Mouse (Mus musculus) neural tube, embryonic 11.5 days (tissue): ENCODE results near the gene Polr2e. TPM values are rescaled to one million over a fixed set of nuclear protein-coding genes. Genes with fewer than 3 reads are reported as not detected.
A peak's percentile ranks its signal among the peaks of the same experiment; 100 is the strongest.
"Not testable (repeated sequence)": the region's sequence is repeated elsewhere in the genome, so short reads cannot be mapped to it uniquely, and the experiment has no call there.

Experiments used
- ATAC-seq: fragments of 200-750 bp; cut with Nextera tagmentation; 2 replicates; pipeline ENCODE4 v1.8.0; 2017; ENCODE audit warnings: moderate number of reproducible peaks, mild to moderate bottlenecking, moderate TSS enrichment, moderate library complexity; ENCODE audit not compliant: insufficient read depth, low FRiP score, low TSS enrichment
- DNase-seq: peaks from one replicate; pipeline ENCODE4 v3.0.0-alpha.2; 2015; ENCODE audit warnings: low spot score
- H3K27ac ChIP-seq: fragments of 300-500 bp; sonication (generic); 2 replicates; pipeline ENCODE4 v1.5.1; 2014; ENCODE audit warnings: low read depth, mild to moderate bottlenecking, low read length
- H3K27me3 ChIP-seq: fragments of 300-500 bp; sonication (generic); 2 replicates; pipeline ENCODE4 v1.6.1; 2014; ENCODE audit warnings: mild to moderate bottlenecking, low read length, mixed read lengths; ENCODE audit not compliant: control insufficient read depth, insufficient read depth
- H3K36me3 ChIP-seq: fragments of 300-500 bp; sonication (generic); 2 replicates; pipeline ENCODE4 v1.6.1; 2014; ENCODE audit warnings: mild to moderate bottlenecking, low read length, moderate library complexity, mixed read lengths; ENCODE audit not compliant: control insufficient read depth, insufficient read depth
- H3K4me1 ChIP-seq: fragments of 300-500 bp; sonication (generic); 2 replicates; pipeline ENCODE4 v1.6.1; 2014; ENCODE audit warnings: low read length, mixed read lengths; ENCODE audit not compliant: control insufficient read depth, insufficient read depth
- H3K4me2 ChIP-seq: fragments of 300-500 bp; sonication (generic); 2 replicates; pipeline ENCODE4 v1.6.1; 2014; ENCODE audit warnings: low read depth, mild to moderate bottlenecking, moderate library complexity
- H3K4me3 ChIP-seq: fragments of 300-500 bp; sonication (generic); 2 replicates; pipeline ENCODE4 v1.5.1; 2014; ENCODE audit warnings: low read depth, low read length
- H3K9ac ChIP-seq: fragments of 300-500 bp; sonication (generic); 2 replicates; pipeline ENCODE4 v1.6.1; 2014; ENCODE audit warnings: mild to moderate bottlenecking, low read length
- H3K9me3 ChIP-seq: fragments of 300-500 bp; sonication (generic); 2 replicates; pipeline ENCODE4 v1.6.1; 2016; ENCODE audit warnings: low read length; ENCODE audit not compliant: control insufficient read depth
- WGBS: fragments of 180-500 bp; shearing (Covaris S2); extraction: QIAGEN DNeasy Blood & Tissue Kit; methylation state at CpG from one replicate; pipeline ENCODE4 v1.1.7; 2014; 5-methylcytosine and 5-hydroxymethylcytosine counted together
- polyA plus RNA-seq: library from polyadenylated mRNA; unstranded; fragments of >200 nt; fragmentation: Nextera tagmentation; extraction: Ambion mirVana; gene quantifications from 2 replicates; pipeline ENCODE4 v1.2.1, GENCODE M21; 2014

Gene Polr2e
- polyA plus RNA-seq, 1 experiment from 2014 or later: 222 TPM

DNA sequence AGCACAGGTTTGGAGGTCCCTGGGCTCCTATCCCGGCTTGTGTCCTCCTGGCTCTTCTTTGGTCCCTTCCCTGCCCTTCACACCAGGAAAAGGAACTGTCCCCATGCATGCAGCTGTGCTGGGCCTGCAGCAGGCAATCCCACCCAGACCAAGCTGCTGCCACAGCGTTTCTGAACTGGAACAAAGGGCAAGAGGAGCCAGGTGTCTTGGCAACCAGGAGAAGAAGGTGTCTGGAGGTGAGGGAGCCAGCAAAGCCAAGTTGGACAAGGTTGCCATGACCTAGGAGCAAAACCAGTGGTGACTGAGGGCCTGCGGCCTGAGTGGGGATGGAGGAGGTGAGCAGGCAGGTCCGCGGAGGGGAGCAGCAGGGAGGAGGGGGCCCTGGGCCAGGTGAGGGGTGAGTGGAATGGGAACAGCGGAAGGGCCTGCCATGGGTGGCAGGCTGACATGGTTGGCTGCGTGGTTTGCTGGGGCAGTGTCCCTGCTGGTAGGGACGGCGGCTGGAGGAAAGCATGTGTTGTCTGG, 7.5 kb upstream of the Polr2e start, which contains the start of gene Gpx4:
Gene Gpx4 (plus strand): TSS at position 126 of the 525 bp plus-strand sequence.
- Histone ChIP-seq H3K9me3 (no peaks in the 10 kb centered on the region), H3K27me3 (0 out of 2 replicates have a peak, but pooled peaks cover 2% of the 10 kb centered on the region), H3K4me3 (no peak within 1 kb of the TSS), H3K9ac (no peak within 1 kb of the TSS), H3K36me3 (no peaks in the 10 kb centered on the region), H3K27ac (peak within 1 kb of the TSS; percentile 73), H3K4me1 (peaks cover 14% of the 10 kb centered on the region), H3K4me2 (no peak within 1 kb of the TSS)
- no peak for DNase-seq
- no peak for ATAC-seq
- 33% methylated on average over 9 of the region's 9 CpGs for WGBS

DNA sequence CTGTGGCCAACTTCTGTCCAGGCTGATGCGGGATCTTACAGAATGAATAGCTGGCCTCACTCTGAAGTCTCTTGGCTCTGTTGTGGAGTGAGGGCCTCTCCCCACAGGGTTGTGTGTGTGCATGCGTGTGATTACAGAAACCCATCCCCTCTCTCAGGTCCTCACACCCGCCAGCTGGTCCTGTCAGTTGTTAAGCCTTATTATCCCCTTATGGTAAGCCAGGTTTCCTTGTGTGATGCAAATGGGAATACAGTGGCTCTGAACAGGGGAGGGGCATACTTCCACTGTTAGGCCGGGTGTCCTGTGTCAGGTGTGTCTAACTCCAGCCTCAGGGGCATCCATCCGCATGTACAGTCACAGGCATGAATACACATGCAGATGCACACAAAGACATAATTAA, 6.2 kb upstream of the Polr2e start:
- 83% methylated on average over 5 of the region's 5 CpGs for WGBS
- Histone ChIP-seq H3K4me1 (peaks cover 14% of the 10 kb centered on the region), H3K27me3 (0 out of 2 replicates have a peak, but pooled peaks cover 2% of the 10 kb centered on the region), H3K4me3 (no peak overlapping the region), H3K4me2 (no peak overlapping the region), H3K9me3 (no peaks in the 10 kb centered on the region), H3K27ac (no peak overlapping the region), H3K9ac (no peak overlapping the region), H3K36me3 (no peaks in the 10 kb centered on the region)
- no peak for ATAC-seq
- no peak for DNase-seq

DNA sequence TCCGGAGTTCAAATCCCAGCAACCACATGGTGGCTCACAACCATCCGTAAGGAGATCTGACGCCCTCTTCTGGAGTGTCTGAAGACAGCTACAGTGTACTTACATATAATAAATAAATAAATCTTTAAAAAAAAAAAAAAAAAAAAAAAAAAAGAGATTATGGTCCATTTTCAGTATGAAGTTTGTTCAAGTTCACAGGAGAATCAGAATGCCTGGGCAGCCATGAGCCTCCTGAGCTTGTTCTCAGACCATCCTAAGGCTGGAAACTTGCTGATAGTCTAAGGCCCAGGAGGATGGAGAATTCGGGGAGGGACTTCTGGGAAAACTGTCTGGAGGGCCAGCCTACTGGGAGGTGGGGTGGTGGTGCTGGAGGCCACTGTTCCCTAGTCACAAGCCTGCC, 5.8 kb upstream of the Polr2e start:
- not testable (repeated sequence) for H3K9me3 ChIP-seq, DNase-seq, H3K27ac ChIP-seq, H3K4me2 ChIP-seq, H3K27me3 ChIP-seq, H3K4me3 ChIP-seq, ATAC-seq, H3K36me3 ChIP-seq, H3K9ac ChIP-seq
- 67% methylated on average over 2 of the region's 4 CpGs for WGBS
- peaks cover 14% of the 10 kb centered on the region for H3K4me1 ChIP-seq

DNA sequence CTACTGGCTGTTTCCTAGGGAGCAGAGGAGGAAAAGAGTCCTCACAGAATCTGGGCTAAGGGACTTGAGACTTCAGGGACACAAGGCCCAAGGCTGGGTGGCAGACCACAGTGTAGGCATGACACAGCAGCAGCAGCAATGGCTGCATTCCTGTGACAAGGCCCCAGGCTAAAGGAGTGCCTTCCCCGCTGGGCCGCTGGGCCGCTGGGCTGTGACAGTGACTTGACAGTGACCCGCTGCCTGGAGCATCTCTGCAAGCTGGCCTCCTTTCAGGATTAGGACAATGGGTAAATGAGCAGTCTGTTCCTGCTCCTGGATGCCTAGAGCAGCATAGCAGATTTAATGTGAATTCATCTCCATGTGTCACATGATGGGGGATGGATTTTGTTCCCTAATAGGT, 4.5 kb upstream of the Polr2e start:
- peak; percentile 39 for DNase-seq
- no peak overlapping the region for H3K9ac ChIP-seq
- H3K36me3 ChIP-seq: no peaks in the 10 kb centered on the region
- no peak for ATAC-seq
- 0 out of 2 replicates have a peak, but pooled peaks cover 2% of the 10 kb centered on the region for H3K27me3 ChIP-seq
- H3K4me1 ChIP-seq: peaks cover 14% of the 10 kb centered on the region
- no peak overlapping the region for H3K4me3 ChIP-seq
- peak overlapping the region; percentile 36; the same call in 1 of the 2 replicates for H3K27ac ChIP-seq
- WGBS: 33% methylated on average over 4 of the region's 4 CpGs
- no peak overlapping the region for H3K4me2 ChIP-seq
- H3K9me3 ChIP-seq: no peaks in the 10 kb centered on the region

DNA sequence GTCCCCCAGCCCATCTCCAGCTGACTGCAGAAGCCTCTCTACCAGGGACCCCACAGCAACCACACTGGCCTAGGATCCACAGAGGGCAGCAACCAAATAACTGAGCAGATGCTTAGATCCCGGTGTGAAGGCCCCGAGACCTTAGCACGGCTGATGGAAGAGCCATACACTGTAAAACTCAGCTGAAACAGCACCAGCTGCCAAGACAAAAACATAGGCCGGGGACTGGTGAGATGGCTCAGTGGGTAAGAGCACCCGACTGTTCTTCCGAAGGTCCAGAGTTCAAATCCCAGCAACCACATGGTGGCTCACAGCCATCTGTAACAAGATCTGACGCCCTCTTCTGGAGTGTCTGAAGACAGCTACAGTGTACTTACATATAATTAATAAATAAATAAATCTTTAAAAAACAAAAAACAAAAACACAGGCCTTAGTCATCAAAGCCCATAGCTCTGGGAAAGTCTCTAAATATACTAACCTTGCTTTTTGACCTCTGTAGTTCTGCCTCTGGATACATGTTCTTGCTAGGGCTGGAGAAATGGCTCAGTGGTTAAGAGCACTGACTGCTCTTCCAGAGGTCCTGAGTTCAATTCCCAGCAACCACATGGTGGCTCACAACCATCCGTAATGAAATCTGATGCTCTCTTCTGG, 1.9 kb upstream of the Polr2e start:
- Histone ChIP-seq H3K36me3 (peaks cover 11% of the 10 kb centered on the region), H3K4me1 (peaks cover 11% of the 10 kb centered on the region)
- H3K4me2 ChIP-seq, H3K4me3 ChIP-seq, H3K27ac ChIP-seq, DNase-seq, H3K27me3 ChIP-seq, ATAC-seq, H3K9ac ChIP-seq, H3K9me3 ChIP-seq: not testable (repeated sequence)
- WGBS: 85% methylated on average over 8 of the region's 8 CpGs

DNA sequence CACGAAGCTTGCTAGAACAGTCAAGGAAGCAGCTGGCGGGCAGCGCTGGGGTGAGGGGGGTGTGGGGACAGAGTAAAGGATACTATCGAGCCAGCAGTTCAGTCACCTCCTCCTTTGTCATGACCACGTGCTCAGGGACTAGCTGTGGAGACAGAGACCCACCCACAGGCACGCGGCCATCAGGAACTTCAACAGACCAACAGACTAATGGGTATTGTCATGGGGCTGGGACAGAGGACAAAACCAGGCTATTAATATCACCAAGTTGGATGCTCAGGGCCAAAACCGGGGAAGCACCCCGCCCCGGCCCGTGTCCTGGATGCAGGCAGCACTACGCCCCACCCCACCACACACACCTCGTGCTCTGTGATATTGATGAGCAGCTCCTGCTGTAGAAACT, 2.8 kb downstream of the Polr2e start:
- H3K4me1 ChIP-seq: peaks cover 11% of the 10 kb centered on the region
- no peak overlapping the region for H3K9ac ChIP-seq
- H3K27me3 ChIP-seq: no peaks in the 10 kb centered on the region
- no peak overlapping the region for H3K27ac ChIP-seq
- DNase-seq (no peak), ATAC-seq (no peak)
- peaks cover 23% of the 10 kb centered on the region for H3K36me3 ChIP-seq
- no peak overlapping the region for H3K4me2 ChIP-seq
- no peaks in the 10 kb centered on the region for H3K9me3 ChIP-seq
- H3K4me3 ChIP-seq: no peak overlapping the region
- WGBS: 96% methylated on average over 13 of the region's 13 CpGs

DNA sequence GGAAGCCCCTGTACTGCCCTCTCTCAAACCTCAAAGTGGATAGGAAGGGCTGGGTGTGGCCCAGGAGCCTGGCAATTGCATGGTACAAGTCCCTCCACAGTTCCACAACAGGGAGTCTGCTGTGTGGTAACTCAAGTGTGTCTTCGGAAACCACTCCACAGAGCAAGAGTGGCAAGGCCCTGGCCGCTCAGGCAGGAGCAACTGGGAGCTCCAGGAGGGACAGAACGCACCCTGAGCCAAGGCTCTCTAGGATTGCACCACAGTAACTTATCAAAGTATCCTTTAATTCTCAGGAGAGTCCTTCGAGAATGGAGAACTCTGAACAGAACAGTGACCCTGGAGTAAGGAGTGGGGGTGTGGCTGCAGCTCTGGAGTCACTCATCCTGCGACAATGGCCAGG, 3.9 kb downstream of the Polr2e start:
- Histone ChIP-seq H3K4me1 (peaks cover 11% of the 10 kb centered on the region), H3K4me3 (no peak overlapping the region), H3K9me3 (no peaks in the 10 kb centered on the region), H3K36me3 (peaks cover 23% of the 10 kb centered on the region), H3K27ac (no peak overlapping the region), H3K9ac (no peak overlapping the region), H3K4me2 (no peak overlapping the region), H3K27me3 (no peaks in the 10 kb centered on the region)
- DNase-seq (no peak), ATAC-seq (no peak)
- 96% methylated on average over 5 of the region's 5 CpGs for WGBS

DNA sequence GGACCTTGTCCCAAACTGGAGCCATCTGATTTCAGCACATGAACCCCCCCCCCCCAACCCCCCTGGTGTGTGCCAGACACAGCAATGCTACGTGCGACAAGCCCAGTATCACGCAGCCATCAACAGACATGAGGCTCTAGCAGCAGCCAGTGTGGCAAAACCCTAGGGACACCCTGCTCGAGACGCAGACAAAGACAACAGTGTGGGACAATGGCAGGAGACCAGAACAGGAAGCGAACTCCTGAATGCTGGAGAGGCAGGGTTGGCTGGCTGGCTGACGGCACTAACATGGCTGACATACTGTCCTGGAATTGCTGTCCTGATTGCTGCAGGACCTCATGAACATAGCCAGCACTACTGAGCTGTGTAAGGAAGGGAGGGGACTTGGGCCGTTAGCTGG, 4.4 kb downstream of the Polr2e start:
- H3K9me3 ChIP-seq: no peaks in the 10 kb centered on the region
- peaks cover 23% of the 10 kb centered on the region for H3K36me3 ChIP-seq
- no peak overlapping the region for H3K4me3 ChIP-seq
- H3K4me1 ChIP-seq: peaks cover 11% of the 10 kb centered on the region
- no peak overlapping the region for H3K27ac ChIP-seq
- no peak overlapping the region for H3K4me2 ChIP-seq
- H3K27me3 ChIP-seq: no peaks in the 10 kb centered on the region
- ATAC-seq (no peak), DNase-seq (no peak)
- WGBS: 85% methylated on average over 8 of the region's 8 CpGs
- no peak overlapping the region for H3K9ac ChIP-seq
